Mouse (Mus musculus) megakaryocyte, embryonic 14.5 days (primary cell): ENCODE data around the gene Vmn1r204. TPM values are rescaled to one million over a fixed set of nuclear protein-coding genes. Genes with fewer than 3 reads are reported as not detected.
"Not testable (repeated sequence)": the region's sequence is repeated elsewhere in the genome, so short reads cannot be mapped to it uniquely, and the experiment has no call there.

Experiments
- H3K27me3 ChIP-seq: replicated peaks from 2 replicates; pipeline ENCODE3; 2012; ENCODE audit warnings: inconsistent platforms
- H3K36me3 ChIP-seq: replicated peaks from 2 replicates; pipeline ENCODE3; 2012; ENCODE audit warnings: low read length, inconsistent platforms, mixed read lengths
- H3K4me1 ChIP-seq: 2 replicates; pipeline ENCODE4 v1.6.1; 2012; ENCODE audit warnings: inconsistent platforms
- H3K4me3 ChIP-seq: replicated peaks from 2 replicates; pipeline ENCODE3; 2012; ENCODE audit warnings: moderate library complexity, mild to moderate bottlenecking, inconsistent platforms
- H3K9me3 ChIP-seq: 2 replicates; pipeline ENCODE4 v1.6.1; 2012; ENCODE audit warnings: inconsistent platforms
- FLI1 ChIP-seq: IDR thresholded peaks from 2 replicates; pipeline ENCODE4 v1.6.1; 2012; ENCODE audit warnings: low read length, inconsistent platforms, mixed read lengths
- GATA1 ChIP-seq: IDR thresholded peaks from 3 replicates; pipeline ENCODE4 v1.6.1; 2012; ENCODE audit warnings: mixed read lengths, low read length, inconsistent platforms, borderline replicate concordance
- polyA plus RNA-seq: library from polyadenylated mRNA; stranded (reverse); fragments of >175 nt; gene quantifications from 2 replicates; pipeline ENCODE4 v1.2.3, GENCODE M21; 2012; ENCODE audit warnings: low replicate concordance; ENCODE audit not compliant: insufficient read depth

Gene Vmn1r204
- not detected in 2 replicates for polyA plus RNA-seq

DNA sequence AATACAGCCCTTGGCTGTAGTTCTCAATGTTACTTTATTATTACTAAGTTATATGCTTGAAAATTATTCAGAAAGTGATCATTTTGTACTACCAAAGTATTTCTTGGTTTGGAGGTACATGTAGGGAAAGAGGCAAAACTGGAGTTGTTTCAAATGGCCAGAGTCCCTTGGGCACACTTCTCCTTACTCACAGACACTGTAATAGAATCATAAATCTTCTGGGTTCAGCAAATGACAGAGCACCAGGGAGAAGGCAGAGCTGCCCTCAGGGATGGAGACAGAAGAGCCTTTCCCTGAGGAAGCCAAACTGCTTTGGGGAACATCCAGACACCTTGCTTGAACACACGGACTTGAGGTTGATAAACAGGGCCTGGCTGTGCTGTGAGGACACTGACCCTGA, at the start of gene Vmn1r204:
Gene Vmn1r204 (plus strand): TSS at position 301 of the 400 bp plus-strand sequence.
- H3K27me3 ChIP-seq, H3K9me3 ChIP-seq, H3K4me3 ChIP-seq, H3K36me3 ChIP-seq, H3K4me1 ChIP-seq: not testable (repeated sequence)

DNA sequence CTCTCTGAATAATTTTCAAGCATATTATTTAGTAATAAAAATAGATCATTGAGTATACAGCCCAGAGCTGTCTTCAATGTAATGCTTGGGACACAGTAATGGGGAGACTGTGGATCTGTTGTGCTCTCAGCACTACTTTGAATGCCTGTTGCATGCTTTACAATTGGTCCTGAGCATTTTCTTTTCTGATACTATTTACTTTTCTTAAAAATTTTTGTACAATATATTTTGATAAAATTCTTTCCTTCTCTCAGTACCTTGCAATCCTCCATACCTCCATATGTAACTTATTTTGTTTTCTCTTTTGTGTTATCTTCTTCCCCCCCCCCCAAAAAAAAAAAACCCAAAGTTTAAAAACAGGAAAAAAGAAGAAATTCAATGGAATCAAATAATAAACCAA, 47.7 kb upstream of the Vmn1r204 start, which contains the start of gene Vmn1r202:
Gene Vmn1r202 (minus strand): TSS at position 101 of the 400 bp plus-strand sequence.
- Histone ChIP-seq H3K4me1 (no peaks in the 10 kb centered on the region), H3K9me3 (no peaks in the 10 kb centered on the region), H3K27me3 (no peaks in the 10 kb centered on the region), H3K36me3 (no peaks in the 10 kb centered on the region), H3K4me3 (no peak within 1 kb of the TSS)
- TF ChIP-seq GATA1 = no peak
- no peak for TF ChIP-seq FLI1

DNA sequence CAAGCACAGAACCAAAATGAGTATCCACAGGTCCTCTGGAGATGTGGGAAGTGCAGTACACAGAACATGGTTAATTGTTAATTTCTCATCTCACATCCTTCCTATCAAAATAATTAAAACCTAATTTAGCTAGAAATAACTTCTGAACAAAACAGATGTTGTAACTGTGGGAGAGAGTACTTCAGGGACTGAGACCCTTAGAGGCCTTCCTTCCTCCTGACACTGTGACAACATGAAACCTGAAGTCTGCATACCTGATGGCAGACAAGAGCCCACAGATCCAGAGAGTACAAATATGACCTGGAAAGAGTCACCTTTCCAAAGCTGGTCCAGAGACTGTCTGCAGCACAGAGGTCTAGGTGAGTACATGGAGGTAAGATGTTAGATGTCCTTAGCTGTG, 35.2 kb upstream of the Vmn1r204 start, which contains the start of gene Vmn1r203:
Gene Vmn1r203 (plus strand): TSS at position 301 of the 400 bp plus-strand sequence.
- Histone ChIP-seq H3K27me3 (no peaks in the 10 kb centered on the region), H3K4me3 (no peak within 1 kb of the TSS), H3K9me3 (no peaks in the 10 kb centered on the region), H3K36me3 (no peaks in the 10 kb centered on the region), H3K4me1 (no peaks in the 10 kb centered on the region)
- TF ChIP-seq FLI1 = no peak
- no peak for TF ChIP-seq GATA1

GRCm38 (mm10) chr13:22574911-22575310, 21.9 kb downstream of the Vmn1r204 start:
- H3K36me3 ChIP-seq, H3K27me3 ChIP-seq, H3K4me1 ChIP-seq, H3K4me3 ChIP-seq, H3K9me3 ChIP-seq: not testable (repeated sequence)

- not testable (repeated sequence) for H3K4me1 ChIP-seq, H3K27me3 ChIP-seq, H3K36me3 ChIP-seq
These were observed 30.3 kb downstream of the Vmn1r204 start for GRCm38 (mm10) chr13:22583336-22583735.

GRCm38 (mm10) chr13:22592900-22593299, 39.9 kb downstream of the Vmn1r204 start, which contains the start of gene Vmn1r205:
TSS of gene Vmn1r205 (minus strand) at chr13:22593000.
- H3K4me3 ChIP-seq = no peak within 1 kb of the TSS
- TF ChIP-seq FLI1 (no peak), GATA1 (no peak)
- H3K36me3 ChIP-seq = no peaks in the 10 kb centered on the region
- 0 out of 2 replicates have a peak, but pooled peaks cover 3% of the 10 kb centered on the region for H3K9me3 ChIP-seq
- no peaks in the 10 kb centered on the region for H3K27me3 ChIP-seq
- H3K4me1 ChIP-seq = no peaks in the 10 kb centered on the region

More at GRCm38 (mm10) chr13:22583336-22583735, 30.3 kb downstream of the Vmn1r204 start:
- not testable (repeated sequence) for H3K4me3 ChIP-seq, H3K9me3 ChIP-seq

Other genes with a start within 250 kb of the Vmn1r204 start
- gene Vmn1r197, start 228.6 kb upstream of the Vmn1r204 start, polyA plus RNA-seq = not detected in 2 replicates
- gene Vmn1r198, start 202.8 kb upstream of the Vmn1r204 start, polyA plus RNA-seq = not detected in 2 replicates
- not detected in 2 replicates for gene Vmn1r199, start 173.4 kb upstream of the Vmn1r204 start, polyA plus RNA-seq
- not detected in 2 replicates for gene Vmn1r200, start 162.8 kb upstream of the Vmn1r204 start, polyA plus RNA-seq
- gene Vmn1r201, start 81.3 kb upstream of the Vmn1r204 start, polyA plus RNA-seq = not detected in 2 replicates
- 0.39 TPM in 1 of 2 replicates, not detected in the other for gene Vmn1r202, start 47.8 kb upstream of the Vmn1r204 start, polyA plus RNA-seq
- gene Vmn1r203, start 35.1 kb upstream of the Vmn1r204 start, polyA plus RNA-seq = not detected in 2 replicates
- gene Vmn1r205, start 39.8 kb downstream of the Vmn1r204 start, polyA plus RNA-seq = not detected in 2 replicates
- not detected in 2 replicates for gene Vmn1r206, start 71.1 kb downstream of the Vmn1r204 start, polyA plus RNA-seq
- not detected in 2 replicates for gene Vmn1r207-ps, start 176.4 kb downstream of the Vmn1r204 start, polyA plus RNA-seq
- not detected in 2 replicates for gene Vmn1r208, start 224.2 kb downstream of the Vmn1r204 start, polyA plus RNA-seq